Mouse (Mus musculus): ENCODE measurements around the gene Cd209f.
"Not testable (repeated sequence)": the region's sequence is repeated elsewhere in the genome, so short reads cannot be mapped to it uniquely, and the experiment has no call there.

- TF ChIP-seq CTCF (IDR thresholded peaks at IDR 0.05; ENCODE audit: insufficient read depth, low read length); POLR2A (IDR thresholded peaks at IDR 0.05; ENCODE audit: borderline replicate concordance, extremely low read depth, low read depth, low read length): not testable (repeated sequence)
These were observed at the start of gene Cd209f for GRCm38 (mm10) chr8:4105735-4106134.

All from lung, adult 2 months (tissue).